Mouse (Mus musculus) limb, embryonic 14.5 days (tissue): Measurements from ENCODE around the gene AL731706.2. TPM values are rescaled to one million over a fixed set of nuclear protein-coding genes. Genes with fewer than 3 reads are reported as not detected.
"Not testable (repeated sequence)": the region's sequence is repeated elsewhere in the genome, so short reads cannot be mapped to it uniquely, and the experiment has no call there.

ENCODE experiments used
- ATAC-seq: fragments of 200-750 bp; cut with Nextera tagmentation; 2 replicates; pipeline ENCODE4 v1.8.0; 2017; ENCODE audit warnings: low read depth, moderate number of reproducible peaks, moderate TSS enrichment; ENCODE audit not compliant: low FRiP score
- DNase-seq: peaks from one replicate; pipeline ENCODE4 v3.0.0-alpha.2; 2015; ENCODE audit warnings: low spot score
- H3K27ac ChIP-seq: fragments of 300-500 bp; sonication (generic); replicated peaks from 2 replicates; pipeline ENCODE4 v1.5.1; 2014; ENCODE audit warnings: low read depth, mild to moderate bottlenecking, low read length, moderate library complexity, mixed read lengths
- H3K27me3 ChIP-seq: fragments of 300-500 bp; sonication (generic); 2 replicates; pipeline ENCODE4 v1.6.1; 2014; ENCODE audit warnings: low read length, mixed read lengths; ENCODE audit not compliant: control insufficient read depth, insufficient read depth
- H3K36me3 ChIP-seq: fragments of 300-500 bp; sonication (generic); 2 replicates; pipeline ENCODE4 v1.6.1; 2014; ENCODE audit warnings: mild to moderate bottlenecking, low read length, moderate library complexity, mixed read lengths; ENCODE audit not compliant: control insufficient read depth, insufficient read depth
- H3K4me1 ChIP-seq: fragments of 300-500 bp; sonication (generic); 2 replicates; pipeline ENCODE4 v1.6.1; 2014; ENCODE audit warnings: antibody characterized with exemption, low read length, mixed read lengths; ENCODE audit not compliant: control insufficient read depth, insufficient read depth
- H3K4me2 ChIP-seq: fragments of 300-500 bp; sonication (generic); replicated peaks from 2 replicates; pipeline ENCODE4 v1.6.1; 2014; ENCODE audit warnings: low read depth, mild to moderate bottlenecking, low read length, moderate library complexity; ENCODE audit not compliant: severe bottlenecking
- H3K4me3 ChIP-seq: fragments of 300-500 bp; sonication (generic); replicated peaks from 2 replicates; pipeline ENCODE4 v1.5.1; 2014; ENCODE audit warnings: low read length
- H3K9ac ChIP-seq: fragments of 300-500 bp; sonication (generic); 2 replicates; pipeline ENCODE4 v1.6.1; 2014; ENCODE audit warnings: mild to moderate bottlenecking, low read depth, low read length, moderate library complexity; ENCODE audit not compliant: severe bottlenecking
- H3K9me3 ChIP-seq: fragments of 300-500 bp; sonication (generic); 2 replicates; pipeline ENCODE4 v1.6.1; 2016; ENCODE audit warnings: low read length; ENCODE audit not compliant: control insufficient read depth
- POLR2A ChIP-seq: fragments of 200-500 bp; IDR thresholded peaks from 2 replicates; pipeline ENCODE4 v1.8.0; 2012; ENCODE audit warnings: inconsistent platforms, mild to moderate bottlenecking, moderate library complexity, borderline replicate concordance; ENCODE audit not compliant: insufficient read depth, insufficient read length; ENCODE audit errors: extremely low read depth
- WGBS: fragments of 180-500 bp; shearing (Covaris S2); extraction: QIAGEN DNeasy Blood & Tissue Kit; methylation state at CpG from one replicate; pipeline ENCODE4 v1.1.7; 2014; 5-methylcytosine and 5-hydroxymethylcytosine counted together
- polyA plus RNA-seq, 2 experiments: library from polyadenylated mRNA; depleted of rRNA in 1 of 2; stranded (reverse) in 1 of 2; unstranded in 1 of 2; fragments of >200 nt; fragmentation: Nextera tagmentation in 1 of 2; extraction: Ambion mirVana in 1 of 2; gene quantifications; 2 replicates each; pipeline versions ENCODE4 v1.2.1 to v1.2.3; 2012 to 2014

The AL731706.2 gene
- polyA plus RNA-seq, 2 experiments = 52.3 TPM; not detected in 1

DNA sequence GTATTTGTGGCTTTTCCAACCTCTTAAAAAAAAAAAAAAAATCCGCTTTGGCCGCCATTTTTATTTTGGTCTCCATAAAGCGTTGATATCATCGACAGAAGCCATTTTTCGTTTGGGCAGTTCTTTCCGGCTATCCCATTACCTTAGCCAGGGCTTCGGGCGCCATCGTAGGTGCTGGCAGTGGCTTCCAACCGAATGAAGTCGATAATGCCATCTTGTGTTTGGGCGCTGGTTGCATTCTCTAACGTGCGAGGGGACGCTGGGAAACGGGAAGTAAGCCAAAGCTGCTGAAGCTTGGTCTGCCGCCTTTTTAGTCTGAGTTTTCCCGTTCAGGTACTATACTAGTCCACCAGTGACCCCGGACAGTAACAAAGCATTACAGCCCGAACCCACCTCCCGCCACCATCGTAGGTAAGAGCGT is 6.5 kb upstream of the AL731706.2 start:
- Histone ChIP-seq H3K9me3 (no peaks in the 10 kb centered on the region), H3K36me3 (no peaks in the 10 kb centered on the region), H3K4me3 (peak overlapping the region; percentile 69), H3K9ac (peak overlapping the region; percentile 59), H3K27ac (peak overlapping the region; percentile 75), H3K4me1 (0 out of 2 replicates have a peak, but pooled peaks cover 3% of the 10 kb centered on the region), H3K4me2 (peak overlapping the region; percentile 46), H3K27me3 (no peaks in the 10 kb centered on the region)
- under 1% methylated on average over 23 of the region's 23 CpGs for WGBS
- TF ChIP-seq POLR2A = peak; percentile 53; the same call in 1 of the 2 replicates
- peak; percentile 99 for DNase-seq
- peak; percentile 85 for ATAC-seq

DNA sequence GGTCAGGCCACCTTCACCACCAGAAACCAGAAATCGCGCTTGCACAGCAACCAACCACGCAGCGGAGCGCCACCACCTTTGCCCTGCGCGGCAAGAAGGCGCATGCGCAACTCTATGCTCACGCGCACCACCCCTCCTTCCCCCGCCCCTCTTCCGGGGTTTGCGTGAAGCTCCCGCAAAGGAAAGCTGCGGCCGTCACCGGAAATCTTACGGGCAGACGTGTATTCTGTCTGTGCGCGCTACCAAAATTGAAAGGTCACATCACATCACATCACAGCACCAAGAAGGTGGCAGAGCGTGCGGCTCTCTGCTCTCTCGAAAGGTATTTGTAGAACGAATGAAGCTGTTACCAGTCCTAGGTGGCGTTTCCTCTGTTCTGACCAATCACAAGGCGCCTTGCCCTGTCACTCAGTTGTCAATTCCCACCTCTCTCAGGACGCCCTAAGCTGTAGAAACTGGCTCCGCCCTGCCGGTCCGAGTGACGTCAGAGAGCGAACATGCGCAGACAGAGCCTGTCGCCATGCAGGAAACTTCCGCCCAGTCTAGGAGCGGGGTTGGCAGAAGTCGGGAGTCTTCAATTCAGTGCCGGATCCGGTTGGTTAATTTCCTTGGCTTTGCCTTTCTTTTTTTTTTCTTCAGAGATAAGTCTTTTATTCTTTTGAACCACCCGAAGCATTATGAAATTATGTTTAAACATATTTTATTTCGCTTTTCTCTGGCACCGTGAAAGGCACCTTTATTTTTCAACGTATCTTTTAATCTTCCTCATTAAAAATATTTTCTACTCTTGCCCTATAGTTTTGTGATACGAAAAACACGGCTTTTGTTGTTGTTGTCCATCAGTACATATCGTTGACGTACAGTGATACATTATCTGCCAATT is 5.8 kb upstream of the AL731706.2 start, which contains the start of the genes Slx4ip, AL731706.1 and Mkks:
Slx4ip (plus strand) TSS at position 151 of the 883 bp plus-strand sequence.
AL731706.1 (minus strand) TSS at position 322 of the 883 bp plus-strand sequence.
Mkks (minus strand) TSS at position 322 of the 883 bp plus-strand sequence.
- ATAC-seq = peak; percentile 97
- Histone ChIP-seq H3K4me1 (0 out of 2 replicates have a peak, but pooled peaks cover 3% of the 10 kb centered on the region), H3K4me3 (peak within 1 kb of the TSS; percentile 69), H3K9me3 (no peaks in the 10 kb centered on the region), H3K27ac (peak within 1 kb of the TSS; percentile 91), H3K4me2 (peak within 1 kb of the TSS; percentile 46), H3K36me3 (no peaks in the 10 kb centered on the region), H3K9ac (peak within 1 kb of the TSS; percentile 69), H3K27me3 (no peaks in the 10 kb centered on the region)
- TF ChIP-seq POLR2A = peak; percentile 67; the same call in 1 of the 2 replicates
- DNase-seq = peak; percentile 99
- under 1% methylated on average over 47 of the region's 49 CpGs for WGBS

DNA sequence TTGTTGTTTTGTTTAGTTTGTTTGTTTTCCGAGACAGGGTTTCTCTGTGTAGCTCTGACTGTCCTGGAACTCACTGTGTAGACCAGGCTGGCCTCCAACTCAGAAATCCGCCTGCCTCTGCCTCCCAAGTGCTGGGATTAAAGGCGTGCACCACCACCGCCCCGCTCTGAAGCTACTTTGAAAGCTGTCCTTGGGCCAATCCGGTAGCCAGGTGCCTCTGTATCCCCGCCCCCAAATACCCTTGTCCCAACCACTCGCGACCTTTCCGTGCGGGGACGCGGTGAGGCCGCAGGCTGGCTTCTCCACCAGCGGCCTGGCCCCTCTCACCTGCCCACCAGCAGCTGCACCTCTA is 5.2 kb upstream of the AL731706.2 start:
- not testable (repeated sequence) for DNase-seq, H3K9me3 ChIP-seq, H3K36me3 ChIP-seq, H3K4me1 ChIP-seq, H3K27me3 ChIP-seq
- H3K4me2 ChIP-seq = peak overlapping the region; percentile 40
- peak overlapping the region; percentile 69 for H3K9ac ChIP-seq
- peak overlapping the region; percentile 91 for H3K27ac ChIP-seq
- ATAC-seq = peak; percentile 50
- peak overlapping the region; percentile 69 for H3K4me3 ChIP-seq
- WGBS = 6% methylated on average over 15 of the region's 15 CpGs

GRCm38 (mm10) chr2:136886846-136887245 is 1.4 kb upstream of the AL731706.2 start:
- no peak overlapping the region for H3K4me2 ChIP-seq
- no peak overlapping the region for H3K4me3 ChIP-seq
- peaks cover 21% of the 10 kb centered on the region for H3K36me3 ChIP-seq
- H3K27me3 ChIP-seq = no peaks in the 10 kb centered on the region
- H3K9ac ChIP-seq = no peak overlapping the region
- no peak overlapping the region for H3K27ac ChIP-seq
- ATAC-seq (no peak), DNase-seq (peak; percentile 17)
- H3K4me1 ChIP-seq = 0 out of 2 replicates have a peak, but pooled peaks cover 3% of the 10 kb centered on the region
- no peaks in the 10 kb centered on the region for H3K9me3 ChIP-seq
- TF ChIP-seq POLR2A = no peak
- WGBS = 65% methylated on average over 4 of the region's 4 CpGs

DNA sequence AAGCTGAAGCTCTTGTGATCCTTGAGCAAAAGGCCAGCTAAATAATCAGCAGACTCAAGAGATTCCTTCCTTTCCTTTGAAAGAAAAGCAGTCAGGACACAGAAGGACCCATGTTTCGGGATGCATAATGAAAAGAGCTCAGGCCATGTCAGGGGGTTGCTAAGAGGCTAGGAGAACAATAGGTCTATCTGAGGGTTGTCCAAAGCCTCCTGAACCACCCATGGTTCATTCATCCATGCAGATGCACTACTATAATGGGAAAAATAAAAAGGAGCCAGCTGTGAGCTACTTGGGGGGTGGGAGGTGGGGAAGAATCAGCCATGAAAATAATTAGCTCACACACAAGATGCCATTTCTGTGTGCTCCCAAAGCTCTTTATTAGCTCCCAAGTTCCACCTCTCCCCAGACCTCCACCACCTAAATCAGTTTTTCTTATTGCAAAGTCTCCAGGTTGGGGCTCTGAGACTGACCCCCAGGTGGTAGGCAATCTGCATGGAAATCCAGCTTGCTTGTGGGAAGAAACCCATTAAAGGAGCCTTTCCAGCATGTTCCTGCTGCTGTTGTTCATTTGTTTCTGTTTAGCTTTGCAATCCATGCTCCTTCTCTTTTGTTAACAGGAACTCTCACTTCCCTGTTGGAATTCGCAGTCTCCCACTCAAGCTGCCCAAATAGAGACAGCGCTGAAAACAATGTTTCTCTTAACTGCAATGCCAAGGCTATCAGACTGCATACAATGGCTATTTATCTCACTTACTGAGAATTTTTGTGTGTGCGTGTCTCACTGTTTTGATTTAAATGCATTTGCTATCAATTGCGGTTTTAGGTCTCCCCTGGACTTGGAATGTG is 30.7 kb downstream of the AL731706.2 start:
- H3K27ac ChIP-seq = no peak overlapping the region
- H3K27me3 ChIP-seq = no peaks in the 10 kb centered on the region
- no peak overlapping the region for H3K4me3 ChIP-seq
- H3K36me3 ChIP-seq = no peaks in the 10 kb centered on the region
- H3K9me3 ChIP-seq = no peaks in the 10 kb centered on the region
- TF ChIP-seq POLR2A = no peak
- ATAC-seq (no peak), DNase-seq (no peak)
- WGBS = 49% methylated on average over 5 of the region's 5 CpGs
- no peak overlapping the region for H3K4me2 ChIP-seq
- H3K4me1 ChIP-seq = no peaks in the 10 kb centered on the region
- H3K9ac ChIP-seq = no peak overlapping the region
